Mouse (Mus musculus) spleen, postnatal 14 days (tissue): ENCODE measurements around the gene Sars2.

Experiments used
- DNase-seq, 2 experiments: peaks; one replicate each; pipeline ENCODE4 v3.0.0; 2021 to 2022; ENCODE audit warnings: low spot score in 2 of 2

Gene Sars2

GRCm38 (mm10) chr7:28726600-28726999 is 15.2 kb upstream of the Sars2 start:
- DNase-seq, result peak; percentile 39 to 65

GRCm38 (mm10) chr7:28727649-28728340 is 14.0 kb upstream of the Sars2 start:
- no peak for DNase-seq

GRCm38 (mm10) chr7:28732341-28733142 is 9.2 kb upstream of the Sars2 start:
- DNase-seq, result peak; percentile 56 to 60

GRCm38 (mm10) chr7:28733211-28733610 is 8.6 kb upstream of the Sars2 start:
- DNase-seq, result no peak

GRCm38 (mm10) chr7:28735701-28736100 is 6.1 kb upstream of the Sars2 start:
- no peak for DNase-seq

- DNase-seq, result no peak
Measured at GRCm38 (mm10) chr7:28739829-28740228, 2.0 kb upstream of the Sars2 start.

GRCm38 (mm10) chr7:28740949-28741348 is 843 bp upstream of the Sars2 start:
- no peak for DNase-seq

- no peak for DNase-seq
Measured at GRCm38 (mm10) chr7:28741368-28741708, 454 bp upstream of the Sars2 start.

- DNase-seq, result no peak
Measured at GRCm38 (mm10) chr7:28749935-28750334, 8.1 kb downstream of the Sars2 start.

GRCm38 (mm10) chr7:28756079-28756478 is 14.3 kb downstream of the Sars2 start, which contains the start of gene Ccer2:
Ccer2 (plus strand) TSS chr7:28756174.
- no peak for DNase-seq

- DNase-seq, result no peak
Measured at GRCm38 (mm10) chr7:28758623-28759022, 16.8 kb downstream of the Sars2 start.

- DNase-seq, result no peak
Measured at GRCm38 (mm10) chr7:28761907-28762306, 20.1 kb downstream of the Sars2 start.

- DNase-seq, result no peak
Measured at GRCm38 (mm10) chr7:28765211-28765610, 23.4 kb downstream of the Sars2 start.

GRCm38 (mm10) chr7:28766173-28766879 is 24.5 kb downstream of the Sars2 start, which contains the start of gene Sirt2:
Sirt2 (plus strand) TSS chr7:28766735.
- DNase-seq, result peak; percentile 90 to 92

- no peak for DNase-seq
Measured at GRCm38 (mm10) chr7:28766910-28767309, 25.1 kb downstream of the Sars2 start.

- peak in 1 of 2 experiments; percentile 7 for DNase-seq
Measured at GRCm38 (mm10) chr7:28767462-28767965, 25.7 kb downstream of the Sars2 start, which contains the start of gene Nfkbib. Nfkbib (minus strand) TSS chr7:28767512.

- DNase-seq, result no peak
Measured at GRCm38 (mm10) chr7:28769414-28769958, 27.7 kb downstream of the Sars2 start.

- DNase-seq, result peak in 1 of 2 experiments; percentile 6
Measured at GRCm38 (mm10) chr7:28770309-28770708, 28.5 kb downstream of the Sars2 start.

GRCm38 (mm10) chr7:28771867-28772266 is 30.1 kb downstream of the Sars2 start:
- DNase-seq, result peak in 1 of 2 experiments; percentile 5

- DNase-seq, result no peak
Measured at GRCm38 (mm10) chr7:28773163-28773562, 31.4 kb downstream of the Sars2 start.

GRCm38 (mm10) chr7:28774164-28774563 is 32.4 kb downstream of the Sars2 start:
- no peak for DNase-seq

- no peak for DNase-seq
Measured at GRCm38 (mm10) chr7:28775129-28775528, 33.3 kb downstream of the Sars2 start.
